Mouse (Mus musculus) urinary bladder, adult 2 months (tissue): ENCODE measurements around the gene Cxcr5. TPM values are rescaled to one million over a fixed set of nuclear protein-coding genes. Genes with fewer than 3 reads are reported as not detected.

ENCODE experiments used
- DNase-seq: peaks from one replicate; pipeline ENCODE4 v3.0.0; 2022; ENCODE audit warnings: low spot score
- polyA plus RNA-seq: library from polyadenylated mRNA; depleted of rRNA; stranded (reverse); fragments of >200 nt; gene quantifications from 2 replicates; pipeline ENCODE4 v1.2.3, GENCODE M21; 2012

Cxcr5 gene
- polyA plus RNA-seq, 1 experiment = 0.11 TPM

GRCm38 (mm10) chr9:44494863-44495809 is 66.5 kb downstream of the Cxcr5 start:
- DNase-seq = no peak

- DNase-seq = no peak
Observed at GRCm38 (mm10) chr9:44494261-44494862, 67.3 kb downstream of the Cxcr5 start.

GRCm38 (mm10) chr9:44492631-44493461 is 68.8 kb downstream of the Cxcr5 start:
- no peak for DNase-seq

- no peak for DNase-seq
Observed at GRCm38 (mm10) chr9:44491351-44491750, 70.3 kb downstream of the Cxcr5 start.

- DNase-seq = no peak
Observed at GRCm38 (mm10) chr9:44490086-44490967, 71.3 kb downstream of the Cxcr5 start.

GRCm38 (mm10) chr9:44489651-44490085 is 72.0 kb downstream of the Cxcr5 start:
- no peak for DNase-seq

GRCm38 (mm10) chr9:44488855-44489381 is 72.8 kb downstream of the Cxcr5 start:
- DNase-seq = peak; percentile 53

- DNase-seq = no peak
Observed at GRCm38 (mm10) chr9:44488416-44488815, 73.3 kb downstream of the Cxcr5 start.

- DNase-seq = peak; percentile 66
Observed at GRCm38 (mm10) chr9:44487441-44487840, 74.2 kb downstream of the Cxcr5 start.

- peak; percentile 42 for DNase-seq
Observed at GRCm38 (mm10) chr9:44486741-44487421, 74.8 kb downstream of the Cxcr5 start.

- DNase-seq = peak; percentile 55
Observed at GRCm38 (mm10) chr9:44486335-44486734, 75.3 kb downstream of the Cxcr5 start.

- DNase-seq = peak; percentile 58
Observed at GRCm38 (mm10) chr9:44485516-44486161, 76.0 kb downstream of the Cxcr5 start.

GRCm38 (mm10) chr9:44485105-44485515 is 76.6 kb downstream of the Cxcr5 start:
- no peak for DNase-seq

- DNase-seq = no peak
Observed at GRCm38 (mm10) chr9:44484311-44485104, 77.2 kb downstream of the Cxcr5 start.

GRCm38 (mm10) chr9:44483510-44484044 is 78.1 kb downstream of the Cxcr5 start:
- DNase-seq = peak; percentile 54

GRCm38 (mm10) chr9:44483041-44483509 is 78.6 kb downstream of the Cxcr5 start:
- peak; percentile 34 for DNase-seq

- DNase-seq = peak; percentile 87
Observed at GRCm38 (mm10) chr9:44482552-44482951, 79.1 kb downstream of the Cxcr5 start, which contains the start of gene Bcl9l. TSS of gene Bcl9l (plus strand) at chr9:44482825.

- DNase-seq = no peak
Observed at GRCm38 (mm10) chr9:44482112-44482511, 79.6 kb downstream of the Cxcr5 start.
